In genomic region chr5:135659956-135660355, GRCm38 (mm10) we compare ENCODE assay signal across 23 mouse cellular contexts. TPM values are rescaled to one million over a fixed set of nuclear protein-coding genes. Genes with fewer than 3 reads are reported as not detected.
DNase-seq lines count a peak whose midpoint lies in the region; ATAC-seq and TF ChIP-seq lines count a peak whose summit lies in the region.
"Had no signal": no experiment of that assay in that cellular context is flagged by ENCODE, and none has a peak within 500 bp of the region (broad histone marks: within the 10 kb centered on the region; RNA-seq: fewer than 3 reads in every experiment).

No protein-coding gene starts in this region.

- no peak overlapping the region for H3K9ac ChIP-seq in heart, embryonic 12.5 days
- no peak overlapping the region for H3K9ac ChIP-seq in lung, postnatal 0 days (replicated peaks; ENCODE audit: low read depth)
- H3K9ac ChIP-seq in ES-Bruce4 (ENCODE audit: low read depth, poor library complexity, severe bottlenecking), result no peak overlapping the region
- H3K9ac ChIP-seq: embryonic facial prominence, embryonic 13.5 days; forebrain, embryonic 13.5 days; heart, embryonic 13.5 days; hindbrain, embryonic 12.5 days; hindbrain, embryonic 15.5 days had no signal

- TF ChIP-seq CTCF in lung, postnatal 0 days (IDR thresholded peaks at IDR 0.05), result no peak
- no peak for TF ChIP-seq CTCF in ES-Bruce4 (IDR thresholded peaks at IDR 0.05; ENCODE audit: low read depth, low read length)

- peak; percentile 94 for DNase-seq in heart, adult 11 months
- DNase-seq in lung, postnatal 0 days (ENCODE audit: low spot score), result no peak
- DNase-seq in lung, postnatal 25 days (ENCODE audit: low spot score), result no peak
- no peak for DNase-seq in ovary, postnatal 10 days (ENCODE audit: low spot score)
- DNase-seq: adrenal gland, adult 2 months; cerebellum, adult 11-12 months; cerebellum, adult 8-10 months; cerebellum, postnatal 10 days; cerebellum, postnatal 36 days; embryo, embryonic 11 days; gastrocnemius, postnatal 10 days; gastrocnemius, postnatal 36 days had no signal

- no peak overlapping the region for H3K4me3 ChIP-seq in heart, embryonic 12.5 days
- no peak overlapping the region for H3K4me3 ChIP-seq in lung, postnatal 0 days (ENCODE audit: low read depth, low read length)
- no peak overlapping the region for H3K4me3 ChIP-seq in ES-Bruce4 (ENCODE audit: low read depth, low read length)
- H3K4me3 ChIP-seq: embryonic facial prominence, embryonic 10.5 days; embryonic facial prominence, embryonic 13.5 days; erythroblast, embryonic 14.5 days; forebrain, embryonic 13.5 days; heart, embryonic 13.5 days; hindbrain, embryonic 12.5 days; hindbrain, embryonic 15.5 days had no signal

- no peak for TF ChIP-seq EP300 in lung, postnatal 0 days (IDR thresholded peaks at IDR 0.05)
- TF ChIP-seq EP300 in ES-Bruce4 (IDR thresholded peaks at IDR 0.05; ENCODE audit: insufficient read depth, low read depth, low read length), result no peak

- H3K4me1 ChIP-seq in heart, embryonic 12.5 days (replicated peaks), result peaks cover 9% of the 10 kb centered on the region; the same call in 1 of the 2 replicates
- no peaks in the 10 kb centered on the region for H3K4me1 ChIP-seq in lung, postnatal 0 days (ENCODE audit: insufficient read depth, low read depth, low read length)
- H3K4me1 ChIP-seq in ES-Bruce4 (ENCODE audit: control insufficient read depth, insufficient read depth, low read length), result peaks cover 10% of the 10 kb centered on the region
- H3K4me1 ChIP-seq: embryonic facial prominence, embryonic 10.5 days; embryonic facial prominence, embryonic 13.5 days; forebrain, embryonic 13.5 days; hindbrain, embryonic 12.5 days; hindbrain, embryonic 15.5 days had no signal

- no peak for ATAC-seq in heart, embryonic 12.5 days (ENCODE audit: insufficient number of reproducible peaks, low FRiP score)
- ATAC-seq in lung, postnatal 0 days, result peak; percentile 25; the same call in 1 of the 2 replicates
- ATAC-seq: forebrain, embryonic 13.5 days; forebrain, embryonic 16.5 days had no signal

- H3K27me3 ChIP-seq in heart, embryonic 12.5 days (replicated peaks), result no peaks in the 10 kb centered on the region
- no peaks in the 10 kb centered on the region for H3K27me3 ChIP-seq in lung, postnatal 0 days (replicated peaks; ENCODE audit: insufficient read depth, low read length)
- no peaks in the 10 kb centered on the region for H3K27me3 ChIP-seq in ES-Bruce4 (ENCODE audit: control insufficient read depth, insufficient read depth, low read length, poor library complexity, severe bottlenecking)
- H3K27me3 ChIP-seq: embryonic facial prominence, embryonic 13.5 days; forebrain, embryonic 13.5 days; heart, embryonic 13.5 days; hindbrain, embryonic 12.5 days; hindbrain, embryonic 15.5 days had no signal

- H3K4me2 ChIP-seq in heart, embryonic 12.5 days, result no peak overlapping the region
- H3K4me2 ChIP-seq in lung, postnatal 0 days (replicated peaks; ENCODE audit: low read depth, low read length), result no peak overlapping the region
- H3K4me2 ChIP-seq: embryonic facial prominence, embryonic 13.5 days; forebrain, embryonic 13.5 days; heart, embryonic 13.5 days; hindbrain, embryonic 12.5 days; hindbrain, embryonic 15.5 days had no signal

- 14% methylated on average over 4 of the region's 4 CpGs for WGBS in heart, embryonic 12.5 days
- WGBS in lung, postnatal 0 days, result 46% methylated on average over 4 of the region's 4 CpGs

- TF ChIP-seq POLR2A in ES-Bruce4 (IDR thresholded peaks at IDR 0.05; ENCODE audit: insufficient read depth, low read length), result no peak

- H3K27ac ChIP-seq in heart, embryonic 12.5 days (ENCODE audit: poor library complexity, severe bottlenecking), result no peak overlapping the region
- H3K27ac ChIP-seq in lung, postnatal 0 days (ENCODE audit: low read length), result no peak overlapping the region
- H3K27ac ChIP-seq in ES-Bruce4 (ENCODE audit: insufficient read depth, low read length), result peak overlapping the region; percentile 91
- H3K27ac ChIP-seq: embryonic facial prominence, embryonic 10.5 days; embryonic facial prominence, embryonic 13.5 days; forebrain, embryonic 13.5 days; heart, embryonic 13.5 days; hindbrain, embryonic 12.5 days; hindbrain, embryonic 15.5 days had no signal

- H3K36me3 ChIP-seq in heart, embryonic 12.5 days, result no peaks in the 10 kb centered on the region
- H3K36me3 ChIP-seq in lung, postnatal 0 days (ENCODE audit: insufficient read depth, low read length), result no peaks in the 10 kb centered on the region
- H3K36me3 ChIP-seq in ES-Bruce4 (ENCODE audit: control insufficient read depth, insufficient read depth, low read length, poor library complexity, severe bottlenecking), result no peaks in the 10 kb centered on the region
- H3K36me3 ChIP-seq: embryonic facial prominence, embryonic 10.5 days; embryonic facial prominence, embryonic 13.5 days; G1E; heart, embryonic 13.5 days; hindbrain, embryonic 12.5 days; hindbrain, embryonic 15.5 days had no signal

- H3K9me3 ChIP-seq in heart, embryonic 12.5 days (replicated peaks), result no peaks in the 10 kb centered on the region
- H3K9me3 ChIP-seq in lung, postnatal 0 days (ENCODE audit: low read length), result no peaks in the 10 kb centered on the region
- H3K9me3 ChIP-seq in ES-Bruce4 (replicated peaks; ENCODE audit: control insufficient read depth, insufficient read depth, low read length, poor library complexity, severe bottlenecking), result no peaks in the 10 kb centered on the region
- H3K9me3 ChIP-seq: embryonic facial prominence, embryonic 10.5 days; forebrain, embryonic 13.5 days; G1E; heart, embryonic 13.5 days; hindbrain, embryonic 12.5 days; hindbrain, embryonic 15.5 days had no signal

RNA-seq across cellular contexts. Expression of gene Por, which starts 9.9 kb away (rescaled TPM):
- 50.6 and 54.0 TPM in 2 replicates for polyA plus RNA-seq in heart, embryonic 12.5 days (2016; fragmentation: Nextera tagmentation; extraction: Ambion mirVana)
- 130 and 135 TPM in 2 replicates for polyA plus RNA-seq in lung, postnatal 0 days (2015; fragmentation: Nextera tagmentation; extraction: Ambion mirVana)
- 32.3 and 41.4 TPM in 2 replicates for polyA plus RNA-seq in ES-Bruce4 (2011; ENCODE audit: insufficient read depth, insufficient read length, low read depth, missing spikeins)

RNA-seq across cellular contexts. Expression of gene Rhbdd2, which starts 27.5 kb away (rescaled TPM):
- polyA plus RNA-seq in heart, embryonic 12.5 days (2016; fragmentation: Nextera tagmentation; extraction: Ambion mirVana), result 39.2 and 45.6 TPM in 2 replicates
- 24.7 and 25.8 TPM in 2 replicates for polyA plus RNA-seq in lung, postnatal 0 days (2015; fragmentation: Nextera tagmentation; extraction: Ambion mirVana)
- polyA plus RNA-seq in ES-Bruce4 (2011; ENCODE audit: insufficient read depth, insufficient read length, low read depth, missing spikeins), result 30.6 and 35.7 TPM in 2 replicates
